Mouse (Mus musculus) frontal cortex, postnatal 14 days (tissue): ENCODE data around the gene Lhx5.

Experiments
- DNase-seq, 2 experiments: peaks; one replicate each; pipeline ENCODE4 v3.0.0; 2022; ENCODE audit warnings: low spot score in 2 of 2

The Lhx5 gene

DNA sequence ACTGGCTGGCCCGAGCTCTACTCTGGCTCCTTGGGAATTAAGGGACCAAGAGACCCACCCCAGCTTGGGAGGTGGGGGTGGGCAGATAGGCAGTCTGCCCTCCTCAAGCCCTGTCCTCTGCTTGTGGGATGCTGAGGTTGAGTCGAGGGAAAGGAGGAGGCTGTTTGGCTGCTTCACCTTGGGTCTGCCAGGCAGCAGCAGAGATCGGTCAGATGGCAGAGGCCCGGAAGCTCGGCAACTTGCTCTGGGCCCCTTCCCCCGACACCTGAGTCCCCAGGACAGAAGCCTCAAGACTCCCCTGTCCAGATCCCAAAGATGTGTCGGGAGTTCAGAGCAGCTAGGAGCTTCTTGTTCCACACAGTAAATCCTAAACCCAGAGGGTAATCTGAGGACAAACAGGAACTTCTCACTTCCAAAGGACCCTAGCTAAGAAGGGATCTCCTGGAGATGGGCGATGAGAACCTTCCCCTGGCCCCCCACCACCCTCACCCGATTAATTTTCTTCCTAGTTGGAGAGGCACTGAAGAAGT, 1.1 kb downstream of the Lhx5 start:
- no peak for DNase-seq

- DNase-seq = no peak
These were observed 1.7 kb downstream of the Lhx5 start for GRCm38 (mm10) chr5:120433135-120433760.

GRCm38 (mm10) chr5:120434231-120434735, 2.8 kb downstream of the Lhx5 start:
- DNase-seq = no peak

DNA sequence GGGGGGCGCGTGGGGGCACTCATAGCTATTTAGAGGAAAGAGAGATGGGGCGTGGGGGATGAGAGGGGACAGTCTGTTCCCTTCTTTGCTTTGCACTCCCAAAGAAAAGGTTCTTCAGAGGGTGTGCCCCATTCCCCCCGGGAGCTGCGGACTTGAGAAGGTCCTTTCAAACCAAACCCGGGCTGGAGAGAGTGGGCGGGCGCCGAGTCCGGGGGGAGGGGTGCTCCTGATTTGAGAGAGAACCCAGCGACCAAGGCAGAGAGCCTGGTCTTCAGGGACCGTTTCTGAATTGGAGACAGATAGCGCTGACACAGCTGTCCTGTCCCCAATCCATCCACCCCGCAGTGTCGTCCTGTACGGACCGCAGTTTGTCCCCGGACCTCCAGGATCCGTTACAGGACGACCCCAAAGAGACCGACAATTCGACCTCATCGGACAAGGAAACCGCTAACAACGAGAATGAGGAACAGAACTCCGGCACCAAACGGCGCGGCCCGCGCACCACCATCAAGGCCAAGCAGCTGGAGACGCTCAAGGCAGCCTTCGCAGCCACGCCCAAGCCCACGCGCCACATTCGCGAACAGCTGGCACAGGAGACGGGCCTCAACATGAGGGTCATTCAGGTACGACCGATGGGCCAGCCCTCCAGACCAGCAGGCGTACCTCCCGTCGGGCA, 3.6 kb downstream of the Lhx5 start:
- DNase-seq = no peak

DNA sequence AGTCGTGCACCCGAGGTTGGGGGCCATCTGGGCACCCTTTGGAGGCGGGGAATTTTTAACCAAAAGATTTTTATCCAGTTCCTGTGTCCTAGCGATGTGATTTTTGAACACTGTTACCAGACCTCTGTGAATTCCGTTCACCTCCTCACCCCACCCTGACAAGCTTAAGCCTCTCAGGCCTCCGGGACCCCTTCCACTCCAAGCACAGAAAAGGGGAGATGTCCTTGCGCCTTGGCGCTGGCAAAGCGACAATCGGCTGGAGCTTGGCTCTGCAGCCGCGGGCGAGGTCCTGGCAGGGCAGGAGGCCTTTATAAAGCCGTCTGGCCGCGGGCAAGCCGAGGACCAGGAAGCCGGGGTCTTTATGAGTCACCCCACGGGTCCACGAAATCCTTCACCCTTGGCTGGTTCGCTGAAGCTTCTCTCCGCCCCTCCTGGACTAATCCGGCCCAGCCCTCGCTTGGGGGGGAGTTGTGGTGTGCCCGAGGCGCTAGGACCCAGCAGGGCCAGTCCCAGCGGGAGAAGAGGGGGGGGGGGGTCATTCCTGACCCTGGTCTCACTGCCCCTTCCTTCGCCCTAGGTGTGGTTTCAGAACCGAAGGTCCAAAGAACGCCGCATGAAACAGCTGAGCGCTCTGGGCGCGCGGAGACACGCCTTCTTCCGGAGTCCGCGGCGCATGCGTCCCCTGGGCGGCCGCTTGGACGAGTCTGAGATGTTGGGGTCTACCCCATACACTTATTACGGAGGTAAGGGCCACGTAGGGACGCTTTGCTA, 4.4 kb downstream of the Lhx5 start:
- DNase-seq = no peak

GRCm38 (mm10) chr5:120436885-120437495, 5.5 kb downstream of the Lhx5 start:
- DNase-seq = no peak

GRCm38 (mm10) chr5:120437539-120437938, 6.0 kb downstream of the Lhx5 start:
- DNase-seq = no peak

GRCm38 (mm10) chr5:120437986-120438385, 6.5 kb downstream of the Lhx5 start:
- DNase-seq = no peak

- no peak for DNase-seq
These were observed 7.0 kb downstream of the Lhx5 start for GRCm38 (mm10) chr5:120438469-120438868.

DNA sequence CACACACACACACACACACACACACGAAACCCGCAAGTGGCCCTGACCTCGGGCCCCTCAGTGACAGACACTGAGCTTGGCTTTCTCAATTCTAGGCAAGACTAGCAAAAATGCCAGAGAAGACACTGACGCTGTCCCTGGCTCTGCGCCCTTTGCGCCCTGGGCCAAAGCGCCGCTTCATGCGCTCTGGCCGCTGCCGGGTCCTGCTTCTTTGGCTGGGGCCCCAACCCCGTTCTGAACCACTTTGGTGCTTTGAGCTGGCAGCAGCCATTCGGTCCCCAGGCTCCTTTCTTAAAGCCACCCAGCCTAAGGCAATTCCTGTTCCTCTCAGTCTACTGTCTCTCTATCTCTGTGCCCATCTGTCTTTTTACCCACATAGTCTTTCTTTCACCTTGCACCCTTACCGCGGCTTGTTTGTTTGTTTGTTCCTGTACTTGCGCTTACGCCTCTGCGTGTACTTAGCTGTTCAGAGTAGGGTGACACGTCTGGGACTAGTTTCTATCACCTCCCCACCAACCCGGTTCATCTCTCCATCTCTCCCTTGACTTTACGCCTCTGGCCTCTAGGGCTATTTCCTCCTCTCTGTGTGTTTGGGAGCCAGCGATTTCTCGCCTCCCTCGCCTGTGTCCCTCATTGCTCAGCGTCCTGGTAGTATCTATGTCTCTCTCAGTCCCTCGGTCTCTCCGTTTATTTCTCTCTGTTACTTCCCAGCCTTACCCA, 7.7 kb downstream of the Lhx5 start:
- no peak for DNase-seq

GRCm38 (mm10) chr5:120439887-120440670, 8.6 kb downstream of the Lhx5 start:
- no peak for DNase-seq

- peak; percentile 48 to 84 for DNase-seq
These were observed 9.2 kb downstream of the Lhx5 start for GRCm38 (mm10) chr5:120440733-120441132.

GRCm38 (mm10) chr5:120447305-120447704, 15.8 kb downstream of the Lhx5 start:
- no peak for DNase-seq

DNA sequence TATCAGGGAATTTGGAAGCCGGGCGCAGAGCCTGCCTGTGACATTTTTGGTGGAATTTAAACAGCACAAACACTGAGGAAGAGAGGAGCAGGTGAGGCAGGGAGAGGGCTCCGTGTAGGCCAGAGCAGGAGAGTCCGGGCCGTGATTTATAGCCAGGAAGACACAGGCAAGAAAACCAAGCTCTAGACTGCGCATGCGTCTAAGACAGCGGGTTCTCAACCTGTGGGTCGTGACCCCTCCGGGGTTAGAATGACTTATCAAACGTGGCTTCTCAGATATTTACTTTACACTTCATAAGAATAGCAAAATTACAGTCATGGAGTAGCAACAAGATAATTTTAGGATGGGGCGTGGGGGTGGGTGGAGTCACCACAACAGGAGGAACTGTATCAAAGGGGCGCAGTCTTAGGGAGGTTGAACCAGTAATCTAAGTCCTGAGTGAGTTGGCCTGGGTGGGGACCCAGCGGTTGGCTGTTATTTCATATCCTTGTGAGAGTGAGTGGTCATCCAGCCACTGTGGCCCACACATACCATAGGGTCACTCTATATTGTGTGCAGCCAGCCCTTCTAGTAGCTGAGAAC, 23.3 kb downstream of the Lhx5 start:
- DNase-seq = no peak

DNA sequence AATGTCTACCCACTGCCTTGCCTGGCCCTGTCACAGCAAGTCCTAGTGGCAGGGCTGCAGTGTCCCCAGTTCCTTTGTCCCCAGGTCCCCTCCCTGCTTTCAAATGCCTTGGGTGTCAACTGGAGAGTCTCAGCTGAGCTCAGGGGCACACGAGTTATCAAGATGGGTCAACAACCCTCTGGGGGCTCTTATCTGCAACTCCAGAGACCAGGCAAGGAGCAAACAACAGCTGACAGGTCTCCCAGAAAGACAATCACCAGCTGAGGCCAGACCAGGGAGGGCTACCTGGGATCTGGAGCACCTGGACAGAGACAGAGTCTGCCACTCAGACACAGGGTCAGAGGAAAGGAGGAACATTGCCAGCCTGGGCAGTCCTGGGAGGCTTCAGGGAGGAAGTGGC, 24.8 kb downstream of the Lhx5 start:
- no peak for DNase-seq

DNA sequence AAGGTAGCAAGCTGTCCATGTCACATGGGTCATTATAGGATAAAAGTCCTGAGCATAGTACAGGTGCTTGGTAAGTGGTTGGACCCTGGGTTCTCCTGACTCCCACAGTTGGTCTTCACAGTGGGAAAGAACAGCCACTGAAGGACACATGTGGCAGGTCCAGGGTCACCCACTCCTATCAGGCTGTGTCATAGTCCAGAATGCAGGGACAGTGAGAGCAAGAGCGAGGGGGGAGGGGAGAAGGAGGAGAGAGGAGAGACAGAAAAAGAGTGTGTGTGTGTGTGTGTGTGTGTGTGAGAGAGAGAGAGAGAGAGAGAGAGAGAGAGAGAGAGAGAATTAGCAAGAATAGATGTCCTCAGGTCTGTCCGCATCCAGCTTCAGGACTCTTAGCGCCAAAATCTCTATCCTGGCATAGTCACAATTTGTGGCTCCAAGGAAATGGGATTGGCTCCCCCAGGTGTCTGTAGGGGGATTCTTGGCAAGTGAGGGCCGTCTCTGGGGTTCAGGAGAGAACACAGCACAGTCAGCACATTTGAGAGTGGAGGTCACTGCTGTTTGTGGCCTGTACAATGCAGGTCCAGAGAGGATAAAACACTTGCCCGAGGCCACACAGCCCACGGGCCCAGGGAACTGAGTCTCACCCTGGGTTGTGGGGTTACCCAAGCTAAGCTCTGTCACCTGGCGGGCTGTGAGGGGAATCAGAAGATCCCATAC, 25.5 kb downstream of the Lhx5 start:
- no peak for DNase-seq

DNA sequence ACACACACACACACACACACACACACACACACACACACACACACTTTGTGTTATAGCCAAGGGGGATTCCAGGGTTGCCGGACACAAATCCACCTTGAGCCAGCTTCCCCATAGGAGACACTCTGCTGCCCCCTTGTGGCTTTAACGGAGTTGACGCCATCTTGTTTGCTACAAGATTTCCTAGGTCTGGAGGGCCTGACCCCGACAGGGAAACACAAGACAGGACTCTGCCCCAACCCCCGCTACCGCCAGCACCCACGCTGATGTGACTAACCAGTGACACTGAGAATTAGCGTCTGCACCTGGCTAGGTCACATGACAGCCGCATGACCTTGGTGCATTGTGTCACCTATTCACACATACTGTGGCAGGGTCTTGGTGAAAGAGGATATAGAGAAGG, 26.1 kb downstream of the Lhx5 start:
- peak in 1 of 2 experiments; percentile 58 for DNase-seq

DNA sequence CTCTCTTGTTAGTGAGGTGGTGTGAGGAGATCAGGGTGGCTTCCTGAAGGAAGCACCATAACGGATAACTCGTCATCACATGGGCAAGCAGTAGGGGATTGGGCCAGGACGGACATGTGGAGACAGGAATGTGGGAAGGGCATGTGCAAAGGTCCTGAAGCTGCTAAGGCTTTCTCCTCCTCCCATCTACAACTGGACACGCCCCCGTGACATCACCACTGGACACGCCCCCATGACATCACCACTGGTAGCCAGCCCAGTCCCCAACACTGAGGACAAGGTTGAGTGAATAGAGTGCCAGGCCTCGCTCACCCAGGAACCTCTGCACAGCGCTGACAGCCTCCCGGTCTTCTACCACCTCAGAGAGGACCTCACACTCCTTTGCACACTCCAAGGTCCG, 27.6 kb downstream of the Lhx5 start:
- no peak for DNase-seq

- DNase-seq = no peak
These were observed 30.4 kb downstream of the Lhx5 start for GRCm38 (mm10) chr5:120461902-120462301.

DNA sequence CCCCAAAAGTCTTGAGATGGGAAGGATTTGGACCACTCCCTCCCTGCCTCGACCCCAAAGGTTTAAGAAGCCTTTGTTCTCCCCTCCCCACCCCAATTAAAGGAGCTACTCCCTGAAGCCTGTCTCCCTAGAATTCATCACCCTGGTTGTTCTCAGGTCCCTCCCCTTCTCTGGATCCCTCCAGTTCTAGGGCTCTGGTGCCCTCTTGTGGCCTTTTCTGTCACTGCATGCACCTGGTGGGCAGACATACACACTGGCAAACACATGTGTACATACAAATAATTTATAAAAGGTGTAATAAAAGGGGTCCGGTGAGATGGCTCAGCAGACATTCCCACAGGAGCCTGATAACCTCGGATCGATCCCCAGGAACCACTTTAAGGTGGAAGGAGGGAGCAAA, 32.8 kb downstream of the Lhx5 start:
- DNase-seq = no peak
